Mouse (Mus musculus) midbrain, embryonic 14.5 days (tissue): ENCODE measurements around the gene Usp49. TPM values are rescaled to one million over a fixed set of nuclear protein-coding genes. Genes with fewer than 3 reads are reported as not detected.
"Not testable (repeated sequence)": the region's sequence is repeated elsewhere in the genome, so short reads cannot be mapped to it uniquely, and the experiment has no call there.

Experiments
- ATAC-seq: fragments of 200-750 bp; cut with Nextera tagmentation; 2 replicates; pipeline ENCODE4 v1.8.0; 2017; ENCODE audit warnings: moderate number of reproducible peaks, moderate library complexity; ENCODE audit not compliant: low FRiP score, low TSS enrichment
- DNase-seq: peaks from one replicate; pipeline ENCODE4 v3.0.0-alpha.2; 2015
- H3K27ac ChIP-seq: fragments of 300-500 bp; sonication (generic); replicated peaks from 2 replicates; pipeline ENCODE4 v1.5.1; 2014; ENCODE audit warnings: mild to moderate bottlenecking, low read depth, low read length, moderate library complexity
- H3K27me3 ChIP-seq: fragments of 300-500 bp; sonication (generic); 2 replicates; pipeline ENCODE4 v1.6.1; 2014; ENCODE audit warnings: low read length, control low read depth, mixed read lengths; ENCODE audit not compliant: control insufficient read depth, insufficient read depth
- H3K36me3 ChIP-seq: fragments of 300-500 bp; sonication (generic); 2 replicates; pipeline ENCODE4 v1.6.1; 2014; ENCODE audit warnings: low read length, control low read depth; ENCODE audit not compliant: control insufficient read depth, insufficient read depth
- H3K4me1 ChIP-seq: fragments of 300-500 bp; sonication (generic); 2 replicates; pipeline ENCODE4 v1.6.1; 2014; ENCODE audit warnings: mild to moderate bottlenecking, antibody characterized with exemption, low read length, control low read depth; ENCODE audit not compliant: control insufficient read depth, insufficient read depth
- H3K4me2 ChIP-seq: fragments of 300-500 bp; sonication (generic); 2 replicates; pipeline ENCODE4 v1.6.1; 2014; ENCODE audit warnings: mild to moderate bottlenecking, low read length, moderate library complexity
- H3K4me3 ChIP-seq: fragments of 300-500 bp; sonication (generic); replicated peaks from 2 replicates; pipeline ENCODE4 v1.5.1; 2014; ENCODE audit warnings: low read depth, low read length
- H3K9ac ChIP-seq: fragments of 300-500 bp; sonication (generic); replicated peaks from 2 replicates; pipeline ENCODE4 v1.6.1; 2014; ENCODE audit warnings: mild to moderate bottlenecking, low read length, moderate library complexity
- H3K9me3 ChIP-seq: fragments of 300-500 bp; sonication (generic); 2 replicates; pipeline ENCODE4 v1.6.1; 2016; ENCODE audit warnings: low read length, control low read depth, mixed read lengths; ENCODE audit not compliant: control insufficient read depth
- WGBS: fragments of 180-500 bp; shearing (Covaris S2); extraction: QIAGEN DNeasy Blood & Tissue Kit; methylation state at CpG from one replicate; pipeline ENCODE4 v1.1.7; 2014; 5-methylcytosine and 5-hydroxymethylcytosine counted together
- polyA plus RNA-seq: library from polyadenylated mRNA; unstranded; fragments of >200 nt; fragmentation: Nextera tagmentation; extraction: Ambion mirVana; gene quantifications from 2 replicates; pipeline ENCODE4 v1.2.1, GENCODE M21; 2014

The Usp49 gene
- polyA plus RNA-seq, 1 experiment from 2014 or later, result 7.6 TPM

GRCm38 (mm10) chr17:47616119-47616518, 14.4 kb upstream of the Usp49 start:
- Histone ChIP-seq H3K36me3 (peaks cover 36% of the 10 kb centered on the region), H3K27me3 (no peaks in the 10 kb centered on the region), H3K4me2 (no peak overlapping the region), H3K4me1 (peaks cover 12% of the 10 kb centered on the region), H3K9me3 (no peaks in the 10 kb centered on the region), H3K9ac (no peak overlapping the region), H3K4me3 (no peak overlapping the region), H3K27ac (no peak overlapping the region)
- WGBS, result 96% methylated on average over 8 of the region's 8 CpGs
- ATAC-seq, result no peak
- no peak for DNase-seq

GRCm38 (mm10) chr17:47616652-47617051, 13.8 kb upstream of the Usp49 start:
- ATAC-seq (no peak), DNase-seq (no peak)
- H3K4me3 ChIP-seq, result no peak overlapping the region
- WGBS, result 95% methylated on average over 4 of the region's 4 CpGs
- no peaks in the 10 kb centered on the region for H3K9me3 ChIP-seq
- no peak overlapping the region for H3K4me2 ChIP-seq
- peaks cover 12% of the 10 kb centered on the region for H3K4me1 ChIP-seq
- H3K9ac ChIP-seq, result no peak overlapping the region
- no peak overlapping the region for H3K27ac ChIP-seq
- peaks cover 36% of the 10 kb centered on the region for H3K36me3 ChIP-seq
- H3K27me3 ChIP-seq, result no peaks in the 10 kb centered on the region

DNA sequence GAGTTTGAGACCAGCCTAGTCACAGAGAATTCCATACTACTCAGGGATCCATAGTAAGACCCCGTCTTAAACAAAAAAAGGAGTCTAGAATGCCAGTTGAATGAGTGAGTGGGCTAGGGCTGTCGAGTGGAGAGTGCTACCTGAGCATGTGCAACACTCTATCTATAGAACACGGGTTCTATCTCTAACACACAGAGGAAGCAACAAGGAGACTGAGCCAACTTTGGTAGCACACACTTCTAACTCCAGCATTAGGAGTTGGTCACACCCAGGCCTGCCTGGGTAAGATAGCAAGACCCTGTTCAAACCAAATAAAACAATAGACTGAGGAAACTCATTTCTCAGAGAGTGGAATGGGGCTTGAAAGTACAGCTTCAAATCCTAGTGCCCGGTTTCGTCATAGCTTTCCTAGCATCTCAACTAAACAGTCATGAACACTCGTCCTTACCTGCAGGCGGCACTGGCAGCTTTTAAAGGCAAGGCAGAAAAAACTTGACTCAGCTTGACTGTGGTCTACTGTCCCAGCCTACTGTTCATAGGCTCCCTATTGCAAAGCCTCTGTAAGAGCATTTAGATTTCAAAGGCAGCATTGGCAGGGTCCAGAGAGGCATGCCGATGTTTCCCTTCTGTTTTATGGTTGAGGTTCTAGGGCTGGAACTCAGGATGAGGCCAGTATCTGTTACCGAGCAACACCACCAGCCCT, 12.7 kb upstream of the Usp49 start:
- WGBS, result 93% methylated on average over 9 of the region's 9 CpGs

DNA sequence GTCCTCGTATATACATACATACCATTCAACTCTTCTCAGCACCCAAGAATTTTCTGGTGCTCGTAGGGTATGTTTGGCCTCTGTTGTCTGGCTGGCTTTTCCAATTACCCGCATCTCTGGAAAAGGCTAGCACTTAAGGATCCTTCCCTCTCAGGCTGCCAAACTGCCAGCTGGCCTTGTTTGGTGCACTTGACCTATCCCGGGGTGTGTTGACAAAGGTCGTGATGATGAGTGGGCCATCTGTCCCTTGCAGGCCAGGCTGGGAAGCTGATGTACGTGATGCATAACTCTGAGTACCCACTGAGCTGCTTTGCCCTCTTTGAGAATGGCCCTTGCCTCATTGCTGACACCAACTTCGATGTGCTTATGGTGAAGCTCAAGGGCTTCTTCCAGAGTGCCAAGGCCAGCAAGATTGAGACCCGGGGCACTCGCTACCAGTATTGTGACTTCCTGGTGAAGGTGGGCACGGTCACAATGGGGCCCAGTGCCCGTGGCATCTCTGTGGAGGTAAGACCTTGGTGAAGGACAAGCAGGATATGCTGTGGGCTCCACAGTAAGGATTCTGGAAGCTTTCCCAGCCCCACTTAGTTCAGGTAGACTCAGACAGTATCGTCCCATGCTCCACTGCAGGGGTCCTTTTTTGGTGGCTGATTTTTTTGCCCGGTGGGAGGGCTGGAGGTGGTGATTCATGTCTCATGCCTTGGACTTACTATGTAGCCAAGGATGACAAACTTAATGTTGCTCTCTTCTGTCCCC, 11.8 kb upstream of the Usp49 start:
- H3K27ac ChIP-seq, result no peak overlapping the region
- WGBS, result 94% methylated on average over 13 of the region's 13 CpGs
- H3K4me3 ChIP-seq, result no peak overlapping the region
- no peaks in the 10 kb centered on the region for H3K4me1 ChIP-seq
- DNase-seq, result no peak
- no peak for ATAC-seq
- H3K4me2 ChIP-seq, result no peak overlapping the region
- peaks cover 52% of the 10 kb centered on the region for H3K36me3 ChIP-seq
- no peaks in the 10 kb centered on the region for H3K9me3 ChIP-seq
- no peaks in the 10 kb centered on the region for H3K27me3 ChIP-seq
- no peak overlapping the region for H3K9ac ChIP-seq

More for the DNA sequence above, 12.7 kb upstream of the Usp49 start:
- DNase-seq (no peak), ATAC-seq (no peak)
- Histone ChIP-seq H3K9ac (no peak overlapping the region), H3K36me3 (peaks cover 46% of the 10 kb centered on the region), H3K4me2 (no peak overlapping the region), H3K4me1 (peaks cover 1% of the 10 kb centered on the region; the same call in 1 of the 2 replicates), H3K4me3 (no peak overlapping the region), H3K27me3 (no peaks in the 10 kb centered on the region), H3K27ac (no peak overlapping the region), H3K9me3 (no peaks in the 10 kb centered on the region)

GRCm38 (mm10) chr17:47622912-47623554, 7.5 kb upstream of the Usp49 start:
- Histone ChIP-seq H3K9me3 (no peaks in the 10 kb centered on the region), H3K27me3 (no peaks in the 10 kb centered on the region), H3K4me1 (no peaks in the 10 kb centered on the region), H3K4me2 (no peak overlapping the region), H3K27ac (no peak overlapping the region), H3K9ac (no peak overlapping the region), H3K36me3 (peaks cover 48% of the 10 kb centered on the region), H3K4me3 (no peak overlapping the region)
- DNase-seq (no peak), ATAC-seq (no peak)
- WGBS, result 93% methylated on average over 14 of the region's 14 CpGs

DNA sequence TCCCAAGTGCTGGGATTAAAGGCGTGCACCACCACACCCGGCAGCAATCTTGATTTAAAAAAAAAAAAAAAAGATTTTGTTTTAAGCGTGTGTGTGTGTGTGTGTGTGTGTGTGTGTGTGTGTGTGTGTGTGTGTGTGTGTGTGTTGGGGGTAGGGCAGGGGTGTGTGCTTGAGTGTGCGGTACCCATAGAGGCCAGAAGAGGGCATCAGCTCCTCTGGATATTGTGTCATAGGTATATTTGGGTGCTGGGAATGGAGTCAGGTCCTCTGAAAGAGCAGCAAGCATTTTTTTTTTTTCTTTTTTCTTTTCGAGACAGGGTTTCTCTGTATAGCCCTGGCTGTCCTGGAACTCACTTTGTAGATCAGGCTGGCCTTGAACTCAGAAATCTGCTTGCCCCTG, 5.9 kb upstream of the Usp49 start:
- 100% methylated on average over 3 of the region's 5 CpGs for WGBS
- H3K27ac ChIP-seq, ATAC-seq, H3K9ac ChIP-seq, H3K27me3 ChIP-seq, H3K4me3 ChIP-seq, H3K4me1 ChIP-seq, DNase-seq, H3K9me3 ChIP-seq, H3K4me2 ChIP-seq: not testable (repeated sequence)
- H3K36me3 ChIP-seq, result peaks cover 38% of the 10 kb centered on the region

GRCm38 (mm10) chr17:47625088-47625487, 5.4 kb upstream of the Usp49 start:
- Histone ChIP-seq H3K27ac (no peak overlapping the region), H3K4me2 (no peak overlapping the region), H3K9me3 (no peaks in the 10 kb centered on the region), H3K4me1 (peaks cover 3% of the 10 kb centered on the region; the same call in 1 of the 2 replicates), H3K9ac (no peak overlapping the region), H3K4me3 (no peak overlapping the region), H3K36me3 (peaks cover 36% of the 10 kb centered on the region), H3K27me3 (no peaks in the 10 kb centered on the region)
- WGBS, result 99% methylated on average over 2 of the region's 2 CpGs
- DNase-seq (no peak), ATAC-seq (no peak)

GRCm38 (mm10) chr17:47626031-47626430, 4.5 kb upstream of the Usp49 start:
- H3K36me3 ChIP-seq, result peaks cover 35% of the 10 kb centered on the region

More at GRCm38 (mm10) chr17:47626031-47626430, 4.5 kb upstream of the Usp49 start:
- no peaks in the 10 kb centered on the region for H3K27me3 ChIP-seq
- ATAC-seq (no peak), DNase-seq (no peak)
- no peak overlapping the region for H3K4me2 ChIP-seq
- H3K27ac ChIP-seq, result no peak overlapping the region
- 90% methylated on average over 5 of the region's 5 CpGs for WGBS
- no peaks in the 10 kb centered on the region for H3K9me3 ChIP-seq
- H3K4me3 ChIP-seq, result no peak overlapping the region
- peaks cover 9% of the 10 kb centered on the region for H3K4me1 ChIP-seq
- no peak overlapping the region for H3K9ac ChIP-seq
